18 mouse cellular contexts compared by ENCODE assay signal in genomic region chr15:80688536-80688935, GRCm38 (mm10). TPM values are rescaled to one million over a fixed set of nuclear protein-coding genes. Genes with fewer than 3 reads are reported as not detected.
A peak's percentile ranks its signal among the peaks of the same experiment; 100 is the strongest.
DNase-seq lines count a peak whose midpoint lies in the region; ATAC-seq and TF ChIP-seq lines count a peak whose summit lies in the region.
"Had no signal": no experiment of that assay in that cellular context is flagged by ENCODE, and none has a peak within 500 bp of the region (broad histone marks: within the 10 kb centered on the region; RNA-seq: fewer than 3 reads in every experiment).

No protein-coding gene starts in this region.

- H3K4me3 ChIP-seq in liver, embryonic 14.5 days (ENCODE audit: insufficient read depth in 1 of 2, low read depth in 2 of 2, low read length in 2 of 2): no peak overlapping the region
- no peak overlapping the region for H3K4me3 ChIP-seq in liver, postnatal 0 days (ENCODE audit: low read depth, low read length)
- H3K4me3 ChIP-seq in intestine, embryonic 15.5 days (replicated peaks): no peak overlapping the region
- H3K4me3 ChIP-seq in liver, embryonic 16.5 days (ENCODE audit: low read depth, low read length): no peak overlapping the region
- H3K4me3 ChIP-seq: embryonic facial prominence, embryonic 12.5 days; forebrain, embryonic 15.5 days; heart, embryonic 10.5 days; hindbrain, embryonic 13.5 days had no signal

- ATAC-seq in liver, embryonic 14.5 days (ENCODE audit: insufficient read depth): peak; percentile 45; the same call in 1 of the 2 replicates
- no peak for ATAC-seq in liver, postnatal 0 days
- ATAC-seq in intestine, embryonic 15.5 days: peak; percentile 82
- ATAC-seq in liver, embryonic 16.5 days (ENCODE audit: low read depth): peak; percentile 56
- ATAC-seq: forebrain, embryonic 15.5 days had no signal

- no peaks in the 10 kb centered on the region for H3K9me3 ChIP-seq in liver, embryonic 14.5 days (ENCODE audit: control insufficient read depth, low read length)
- H3K9me3 ChIP-seq in liver, postnatal 0 days (ENCODE audit: low read length): no peaks in the 10 kb centered on the region
- no peaks in the 10 kb centered on the region for H3K9me3 ChIP-seq in intestine, embryonic 15.5 days
- no peaks in the 10 kb centered on the region for H3K9me3 ChIP-seq in liver, embryonic 16.5 days (replicated peaks; ENCODE audit: control insufficient read depth, low read length)
- H3K9me3 ChIP-seq: embryonic facial prominence, embryonic 12.5 days; forebrain, embryonic 15.5 days; heart, embryonic 10.5 days; hindbrain, embryonic 13.5 days had no signal

- peak; percentile 44 for TF ChIP-seq EP300 in liver, embryonic 14.5 days (IDR thresholded peaks at IDR 0.05; ENCODE audit: low read depth)
- no peak for TF ChIP-seq EP300 in liver, postnatal 0 days (IDR thresholded peaks at IDR 0.05; ENCODE audit: low read depth)

- H3K27ac ChIP-seq in liver, embryonic 14.5 days: no peak overlapping the region
- H3K27ac ChIP-seq in liver, postnatal 0 days (ENCODE audit: low read depth): no peak overlapping the region
- no peak overlapping the region for H3K27ac ChIP-seq in intestine, embryonic 15.5 days
- no peak overlapping the region for H3K27ac ChIP-seq in liver, embryonic 16.5 days (ENCODE audit: low read length)
- H3K27ac ChIP-seq: embryonic facial prominence, embryonic 12.5 days; forebrain, embryonic 15.5 days; heart, embryonic 10.5 days; hindbrain, embryonic 13.5 days had no signal

- H3K9ac ChIP-seq in liver, embryonic 14.5 days (replicated peaks): no peak overlapping the region
- no peak overlapping the region for H3K9ac ChIP-seq in liver, postnatal 0 days (replicated peaks)
- H3K9ac ChIP-seq in intestine, embryonic 15.5 days: no peak overlapping the region
- no peak overlapping the region for H3K9ac ChIP-seq in liver, embryonic 16.5 days (ENCODE audit: low read depth, low read length)
- H3K9ac ChIP-seq: embryonic facial prominence, embryonic 12.5 days; forebrain, embryonic 15.5 days; hindbrain, embryonic 13.5 days had no signal

- H3K27me3 ChIP-seq in liver, embryonic 14.5 days (ENCODE audit: control insufficient read depth, insufficient read depth, low read length): no peaks in the 10 kb centered on the region; the same call in 1 of the 2 replicates
- H3K27me3 ChIP-seq in liver, postnatal 0 days (ENCODE audit: insufficient read depth, low read length): no peaks in the 10 kb centered on the region
- no peaks in the 10 kb centered on the region for H3K27me3 ChIP-seq in intestine, embryonic 15.5 days (replicated peaks)
- no peaks in the 10 kb centered on the region for H3K27me3 ChIP-seq in liver, embryonic 16.5 days (ENCODE audit: control insufficient read depth, insufficient read depth, low read depth, low read length)
- H3K27me3 ChIP-seq: CH12.LX; forebrain, embryonic 15.5 days had no signal

- H3K4me1 ChIP-seq in liver, embryonic 14.5 days (replicated peaks; ENCODE audit: control insufficient read depth in 2 of 2, insufficient read depth in 2 of 2, low read length in 1 of 2): peaks cover 7 to 8% of the 10 kb centered on the region in 2 experiments
- peaks cover 21% of the 10 kb centered on the region for H3K4me1 ChIP-seq in liver, postnatal 0 days (ENCODE audit: insufficient read depth)
- peaks cover 15% of the 10 kb centered on the region for H3K4me1 ChIP-seq in intestine, embryonic 15.5 days (replicated peaks)
- H3K4me1 ChIP-seq in liver, embryonic 16.5 days (ENCODE audit: control insufficient read depth, low read depth, low read length): peaks cover 17% of the 10 kb centered on the region

- H3K36me3 ChIP-seq in liver, embryonic 14.5 days (replicated peaks; ENCODE audit: control insufficient read depth, insufficient read depth, low read depth): no peaks in the 10 kb centered on the region
- H3K36me3 ChIP-seq in liver, postnatal 0 days (replicated peaks; ENCODE audit: insufficient read depth, low read length): no peaks in the 10 kb centered on the region
- H3K36me3 ChIP-seq in intestine, embryonic 15.5 days: no peaks in the 10 kb centered on the region
- H3K36me3 ChIP-seq in liver, embryonic 16.5 days (ENCODE audit: control insufficient read depth, insufficient read depth): no peaks in the 10 kb centered on the region
- H3K36me3 ChIP-seq: embryonic facial prominence, embryonic 12.5 days; forebrain, embryonic 15.5 days; heart, embryonic 10.5 days; hindbrain, embryonic 13.5 days had no signal

- H3K4me2 ChIP-seq in liver, embryonic 14.5 days (ENCODE audit: low read depth): no peak overlapping the region
- no peak overlapping the region for H3K4me2 ChIP-seq in liver, postnatal 0 days (ENCODE audit: low read depth, low read length)
- no peak overlapping the region for H3K4me2 ChIP-seq in intestine, embryonic 15.5 days (replicated peaks)
- no peak overlapping the region for H3K4me2 ChIP-seq in liver, embryonic 16.5 days (ENCODE audit: low read depth, low read length)
- H3K4me2 ChIP-seq: embryonic facial prominence, embryonic 12.5 days; forebrain, embryonic 15.5 days; hindbrain, embryonic 13.5 days had no signal

- TF ChIP-seq CTCF in liver, embryonic 14.5 days (IDR thresholded peaks at IDR 0.05; ENCODE audit: low read depth): no peak
- TF ChIP-seq CTCF in liver, postnatal 0 days (IDR thresholded peaks at IDR 0.05; ENCODE audit: low read depth): no peak

- DNase-seq in liver, embryonic 14.5 days (ENCODE audit: low read depth in 3 of 3, low spot score in 3 of 3): no peak
- DNase-seq in liver, postnatal 0 days: no peak
- DNase-seq in natural killer cell, adult 2 months (ENCODE audit: low spot score in 2 of 2): no peak
- DNase-seq in right cerebral cortex, postnatal 10 days (ENCODE audit: low spot score in 2 of 2): no peak
- DNase-seq: adrenal gland, postnatal 14 days; cerebellum, adult 11-12 months; cerebellum, adult 9-10 months; cerebellum, postnatal 25 days; gastrocnemius, postnatal 10 days; heart, adult 18-20 months; heart, postnatal 10 days had no signal

- 21% methylated on average over 7 of the region's 7 CpGs for WGBS in liver, embryonic 14.5 days (ENCODE audit: insufficient replicate concordance)
- WGBS in liver, postnatal 0 days (ENCODE audit: insufficient replicate concordance): 42% methylated on average over 7 of the region's 7 CpGs
- WGBS in intestine, embryonic 15.5 days: 59% methylated on average over 7 of the region's 7 CpGs
- WGBS in liver, embryonic 16.5 days (ENCODE audit: insufficient replicate concordance): 23% methylated on average over 7 of the region's 7 CpGs

RNA-seq across cellular contexts. Expression of gene Fam83f, which starts 16.9 kb away (rescaled TPM):
- polyA plus RNA-seq in liver, embryonic 14.5 days (2012; rRNA removed): 0.69 and 0.81 TPM in 2 replicates
- 1.2 and 1.7 TPM in 2 replicates for polyA plus RNA-seq in liver, embryonic 14.5 days (2014; fragmentation: Nextera tagmentation; extraction: Ambion mirVana)
- polyA plus RNA-seq in liver, postnatal 0 days (2015; fragmentation: Nextera tagmentation; extraction: Ambion mirVana): 1.8 and 2.3 TPM in 2 replicates
- polyA plus RNA-seq in intestine, embryonic 15.5 days (2015; fragmentation: Nextera tagmentation; extraction: Ambion mirVana): 19.2 and 20.2 TPM in 2 replicates
- polyA plus RNA-seq in liver, embryonic 16.5 days (2015; fragmentation: Nextera tagmentation; extraction: Ambion mirVana): 4.5 and 6.0 TPM in 2 replicates

RNA-seq across cellular contexts. Expression of gene Tnrc6b, which starts 22.6 kb away (rescaled TPM):
- 6.3 and 8.8 TPM in 2 replicates for polyA plus RNA-seq in liver, embryonic 14.5 days (2012; rRNA removed)
- polyA plus RNA-seq in liver, embryonic 14.5 days (2014; fragmentation: Nextera tagmentation; extraction: Ambion mirVana): 8.1 and 8.9 TPM in 2 replicates
- 6.3 and 9.6 TPM in 2 replicates for polyA plus RNA-seq in liver, postnatal 0 days (2015; fragmentation: Nextera tagmentation; extraction: Ambion mirVana)
- 19.8 and 20.7 TPM in 2 replicates for polyA plus RNA-seq in intestine, embryonic 15.5 days (2015; fragmentation: Nextera tagmentation; extraction: Ambion mirVana)
- 19.7 and 22.1 TPM in 2 replicates for polyA plus RNA-seq in liver, embryonic 16.5 days (2015; fragmentation: Nextera tagmentation; extraction: Ambion mirVana)
